Mouse (Mus musculus) liver, embryonic 15.5 days (tissue): ENCODE results near the gene Nsf. TPM values are rescaled to one million over a fixed set of nuclear protein-coding genes. Genes with fewer than 3 reads are reported as not detected.
"Not testable (repeated sequence)": the region's sequence is repeated elsewhere in the genome, so short reads cannot be mapped to it uniquely, and the experiment has no call there.

ENCODE experiments used
- ATAC-seq: fragments of 200-750 bp; cut with Nextera tagmentation; 2 replicates; pipeline ENCODE4 v1.8.0; 2017; ENCODE audit warnings: moderate number of reproducible peaks, mild to moderate bottlenecking, moderate library complexity; ENCODE audit not compliant: insufficient read depth
- H3K27ac ChIP-seq: fragments of 300-500 bp; sonication (generic); replicated peaks from 2 replicates; pipeline ENCODE4 v1.5.1; 2015; ENCODE audit warnings: mild to moderate bottlenecking, inconsistent platforms
- H3K27me3 ChIP-seq: fragments of 300-500 bp; sonication (generic); 2 replicates; pipeline ENCODE4 v1.6.1; 2015; ENCODE audit warnings: mild to moderate bottlenecking, inconsistent platforms
- H3K36me3 ChIP-seq: fragments of 300-500 bp; sonication (generic); replicated peaks from 2 replicates; pipeline ENCODE4 v1.6.1; 2015; ENCODE audit warnings: moderate library complexity, mild to moderate bottlenecking, inconsistent platforms
- H3K4me1 ChIP-seq: fragments of 300-500 bp; sonication (generic); replicated peaks from 2 replicates; pipeline ENCODE4 v1.6.1; 2015; ENCODE audit warnings: inconsistent platforms
- H3K4me2 ChIP-seq: fragments of 300-500 bp; sonication (generic); 2 replicates; pipeline ENCODE4 v1.6.1; 2015; ENCODE audit warnings: moderate library complexity, mild to moderate bottlenecking, inconsistent platforms
- H3K4me3 ChIP-seq: fragments of 300-500 bp; sonication (generic); replicated peaks from 2 replicates; pipeline ENCODE4 v1.5.1; 2015; ENCODE audit warnings: mild to moderate bottlenecking, inconsistent platforms
- H3K9ac ChIP-seq: fragments of 300-500 bp; sonication (generic); 2 replicates; pipeline ENCODE4 v1.6.1; 2015; ENCODE audit warnings: moderate library complexity, mild to moderate bottlenecking, inconsistent platforms
- H3K9me3 ChIP-seq: fragments of 300-500 bp; sonication (generic); replicated peaks from 2 replicates; pipeline ENCODE4 v1.6.1; 2016; ENCODE audit warnings: inconsistent platforms
- WGBS: fragments of 180-500 bp; shearing (Covaris S2); methylation state at CpG from one replicate; pipeline ENCODE4 v1.1.7; 2015; ENCODE audit warnings: mixed read lengths; ENCODE audit not compliant: insufficient replicate concordance; 5-methylcytosine and 5-hydroxymethylcytosine counted together
- polyA plus RNA-seq: library from polyadenylated mRNA; unstranded; fragments of >200 nt; fragmentation: Nextera tagmentation; extraction: Ambion mirVana; gene quantifications from 2 replicates; pipeline ENCODE4 v1.2.1, GENCODE M21; 2015

Gene Nsf
- polyA plus RNA-seq = 22.5 and 24.2 TPM in 2 replicates

GRCm38 (mm10) chr11:103953896-103954292 is at the start of gene Nsf:
Nsf (minus strand) TSS chr11:103954056.
- Histone ChIP-seq H3K36me3 (no peaks in the 10 kb centered on the region), H3K9me3 (no peaks in the 10 kb centered on the region), H3K4me2 (peak within 1 kb of the TSS; percentile 80), H3K4me1 (peaks cover 32% of the 10 kb centered on the region), H3K9ac (peak within 1 kb of the TSS; percentile 95), H3K4me3 (peak within 1 kb of the TSS; percentile 89), H3K27ac (peak within 1 kb of the TSS; percentile 74), H3K27me3 (peaks cover 7% of the 10 kb centered on the region; the same call in 1 of the 2 replicates)
- WGBS = under 1% methylated on average over 48 of the region's 53 CpGs
- ATAC-seq = peak; percentile 98

GRCm38 (mm10) chr11:104003397-104003796 is 49.5 kb upstream of the Nsf start:
- Histone ChIP-seq H3K4me2 (no peak overlapping the region), H3K27me3 (no peaks in the 10 kb centered on the region; the same call in 1 of the 2 replicates), H3K27ac (no peak overlapping the region), H3K9me3 (no peaks in the 10 kb centered on the region), H3K4me3 (no peak overlapping the region), H3K9ac (no peak overlapping the region), H3K4me1 (0 out of 2 replicates have a peak, but pooled peaks cover 3% of the 10 kb centered on the region), H3K36me3 (no peaks in the 10 kb centered on the region)
- ATAC-seq = no peak
- 37% methylated on average over 9 of the region's 9 CpGs for WGBS

- Histone ChIP-seq H3K4me3 (no peak overlapping the region), H3K4me1 (0 out of 2 replicates have a peak, but pooled peaks cover 3% of the 10 kb centered on the region), H3K27me3 (no peaks in the 10 kb centered on the region; the same call in 1 of the 2 replicates), H3K36me3 (no peaks in the 10 kb centered on the region), H3K4me2 (no peak overlapping the region), H3K27ac (no peak overlapping the region), H3K9ac (no peak overlapping the region), H3K9me3 (no peaks in the 10 kb centered on the region)
- ATAC-seq = no peak
- 55% methylated on average over 5 of the region's 5 CpGs for WGBS
Measured at GRCm38 (mm10) chr11:104002191-104002590, 48.3 kb upstream of the Nsf start.

GRCm38 (mm10) chr11:104001395-104001955 is 47.6 kb upstream of the Nsf start:
- Histone ChIP-seq H3K9ac (no peak overlapping the region), H3K36me3 (no peaks in the 10 kb centered on the region), H3K27ac (no peak overlapping the region), H3K27me3 (no peaks in the 10 kb centered on the region; the same call in 1 of the 2 replicates), H3K4me3 (no peak overlapping the region), H3K4me1 (0 out of 2 replicates have a peak, but pooled peaks cover 3% of the 10 kb centered on the region), H3K9me3 (no peaks in the 10 kb centered on the region), H3K4me2 (no peak overlapping the region)
- WGBS = 37% methylated on average over 12 of the region's 12 CpGs
- ATAC-seq = no peak

- ATAC-seq = no peak; the same call in 1 of the 2 replicates
- Histone ChIP-seq H3K9ac (no peak overlapping the region), H3K4me2 (no peak overlapping the region), H3K9me3 (no peaks in the 10 kb centered on the region), H3K27ac (no peak overlapping the region), H3K27me3 (no peaks in the 10 kb centered on the region; the same call in 1 of the 2 replicates), H3K36me3 (no peaks in the 10 kb centered on the region), H3K4me1 (0 out of 2 replicates have a peak, but pooled peaks cover 3% of the 10 kb centered on the region), H3K4me3 (no peak overlapping the region)
- 17% methylated on average over 9 of the region's 9 CpGs for WGBS
Measured at GRCm38 (mm10) chr11:104000667-104001394, 47.0 kb upstream of the Nsf start.

- no peak overlapping the region for H3K4me3 ChIP-seq
- H3K36me3 ChIP-seq = no peaks in the 10 kb centered on the region
- no peak overlapping the region for H3K9ac ChIP-seq
- 55% methylated on average over 5 of the region's 5 CpGs for whole genome bisulfite sequencing
- no peaks in the 10 kb centered on the region; the same call in 1 of the 2 replicates for H3K27me3 ChIP-seq
- H3K4me2 ChIP-seq = no peak overlapping the region
- no peaks in the 10 kb centered on the region for H3K9me3 ChIP-seq
- H3K27ac ChIP-seq = no peak overlapping the region
- ATAC-seq = no peak
- H3K4me1 ChIP-seq = 0 out of 2 replicates have a peak, but pooled peaks cover 3% of the 10 kb centered on the region
Measured at GRCm38 (mm10) chr11:103998737-103999136, 44.9 kb upstream of the Nsf start.

- Histone ChIP-seq H3K9me3 (no peaks in the 10 kb centered on the region), H3K9ac (no peak overlapping the region), H3K36me3 (no peaks in the 10 kb centered on the region), H3K27me3 (no peaks in the 10 kb centered on the region), H3K4me3 (no peak overlapping the region), H3K27ac (no peak overlapping the region), H3K4me2 (no peak overlapping the region), H3K4me1 (0 out of 2 replicates have a peak, but pooled peaks cover 3% of the 10 kb centered on the region)
- ATAC-seq = no peak
- 10% methylated on average over 5 of the region's 5 CpGs for WGBS
Measured at GRCm38 (mm10) chr11:103997385-103997784, 43.5 kb upstream of the Nsf start.

GRCm38 (mm10) chr11:103992638-103993037 is 38.8 kb upstream of the Nsf start:
- Histone ChIP-seq H3K4me3 (no peak overlapping the region), H3K4me2 (no peak overlapping the region), H3K36me3 (no peaks in the 10 kb centered on the region), H3K9me3 (no peaks in the 10 kb centered on the region), H3K27ac (no peak overlapping the region), H3K4me1 (no peaks in the 10 kb centered on the region), H3K9ac (no peak overlapping the region), H3K27me3 (no peaks in the 10 kb centered on the region)
- ATAC-seq = no peak
- 46% methylated on average over 4 of the region's 4 CpGs for WGBS

- not testable (repeated sequence) for ATAC-seq, H3K27ac ChIP-seq
- whole genome bisulfite sequencing = 28% methylated on average over 12 of the region's 12 CpGs
Measured at GRCm38 (mm10) chr11:103990049-103990557, 36.2 kb upstream of the Nsf start.

GRCm38 (mm10) chr11:103987423-103987822 is 33.6 kb upstream of the Nsf start:
- Histone ChIP-seq H3K9ac (no peak overlapping the region), H3K4me2 (no peak overlapping the region), H3K9me3 (no peaks in the 10 kb centered on the region), H3K4me3 (no peak overlapping the region), H3K36me3 (peaks cover 30% of the 10 kb centered on the region), H3K27ac (no peak overlapping the region), H3K4me1 (0 out of 2 replicates have a peak, but pooled peaks cover 3% of the 10 kb centered on the region), H3K27me3 (no peaks in the 10 kb centered on the region)
- ATAC-seq = no peak
- 34% methylated on average over 8 of the region's 8 CpGs for WGBS

More at GRCm38 (mm10) chr11:103990049-103990557, 36.2 kb upstream of the Nsf start:
- not testable (repeated sequence) for H3K4me3 ChIP-seq, H3K36me3 ChIP-seq, H3K4me1 ChIP-seq, H3K9me3 ChIP-seq, H3K9ac ChIP-seq, H3K27me3 ChIP-seq, H3K4me2 ChIP-seq

GRCm38 (mm10) chr11:103984067-103984466 is 30.2 kb upstream of the Nsf start:
- ATAC-seq = no peak
- Histone ChIP-seq H3K27me3 (no peaks in the 10 kb centered on the region), H3K4me2 (no peak overlapping the region), H3K4me3 (no peak overlapping the region), H3K27ac (peak overlapping the region; percentile 38; the same call in 1 of the 2 replicates), H3K36me3 (peaks cover 48% of the 10 kb centered on the region), H3K9me3 (no peaks in the 10 kb centered on the region), H3K4me1 (0 out of 2 replicates have a peak, but pooled peaks cover 12% of the 10 kb centered on the region), H3K9ac (no peak overlapping the region)
- 34% methylated on average over 5 of the region's 5 CpGs for WGBS
